Mouse (Mus musculus): ENCODE results near the gene Pygb.

GRCm38 (mm10) chr2:150765619-150766018 is 20.9 kb upstream of the Pygb start:
- TF ChIP-seq GATA1 (IDR thresholded peaks at IDR 0.05; ENCODE audit: low read length) (no peak), TAL1 (IDR thresholded peaks at IDR 0.05; ENCODE audit: low read length) (no peak)
